Mouse (Mus musculus) embryonic facial prominence, embryonic 11.5 days (tissue): ENCODE data around the gene Rbm20. TPM values are rescaled to one million over a fixed set of nuclear protein-coding genes. Genes with fewer than 3 reads are reported as not detected.

Experiments used
- ATAC-seq: fragments of 200-750 bp; cut with Nextera tagmentation; replicated peaks from 2 replicates; pipeline ENCODE4 v1.8.0; 2017; ENCODE audit warnings: low read depth; ENCODE audit not compliant: insufficient number of reproducible peaks, low FRiP score, low TSS enrichment
- DNase-seq: peaks from one replicate; pipeline ENCODE4 v3.0.0-alpha.2; 2015; ENCODE audit warnings: low spot score
- H3K27ac ChIP-seq: fragments of 300-500 bp; sonication (generic); replicated peaks from 2 replicates; pipeline ENCODE4 v1.5.1; 2014; ENCODE audit warnings: mild to moderate bottlenecking, low read depth, low read length, control low read depth
- H3K27me3 ChIP-seq: fragments of 300-500 bp; sonication (generic); 2 replicates; pipeline ENCODE4 v1.6.1; 2014; ENCODE audit warnings: mild to moderate bottlenecking, low read length, moderate library complexity, mixed read lengths; ENCODE audit not compliant: control insufficient read depth, insufficient read depth
- H3K36me3 ChIP-seq: fragments of 300-500 bp; sonication (generic); replicated peaks from 2 replicates; pipeline ENCODE4 v1.6.1; 2014; ENCODE audit warnings: low read depth, mild to moderate bottlenecking, low read length, moderate library complexity, mixed read lengths; ENCODE audit not compliant: control insufficient read depth, insufficient read depth
- H3K4me1 ChIP-seq: fragments of 300-500 bp; sonication (generic); 2 replicates; pipeline ENCODE4 v1.6.1; 2014; ENCODE audit warnings: low read length, mixed read lengths; ENCODE audit not compliant: control insufficient read depth, insufficient read depth
- H3K4me2 ChIP-seq: fragments of 300-500 bp; sonication (generic); 2 replicates; pipeline ENCODE4 v1.6.1; 2014; ENCODE audit warnings: low read depth, mild to moderate bottlenecking, control low read depth, low read length, moderate library complexity
- H3K4me3 ChIP-seq: fragments of 300-500 bp; sonication (generic); 2 replicates; pipeline ENCODE4 v1.5.1; 2014; ENCODE audit warnings: low read depth, low read length, control low read depth
- H3K9ac ChIP-seq: fragments of 300-500 bp; sonication (generic); replicated peaks from 2 replicates; pipeline ENCODE4 v1.6.1; 2014; ENCODE audit warnings: mild to moderate bottlenecking, control low read depth, low read length
- H3K9me3 ChIP-seq: fragments of 300-500 bp; sonication (generic); replicated peaks from 2 replicates; pipeline ENCODE4 v1.6.1; 2016; ENCODE audit warnings: mild to moderate bottlenecking, low read length, inconsistent platforms, mixed read lengths; ENCODE audit not compliant: control insufficient read depth
- WGBS: fragments of 180-500 bp; shearing (Covaris S2); extraction: QIAGEN DNeasy Blood & Tissue Kit; methylation state at CpG from one replicate; pipeline ENCODE4 v1.1.7; 2014; 5-methylcytosine and 5-hydroxymethylcytosine counted together
- polyA plus RNA-seq: library from polyadenylated mRNA; unstranded; fragments of >200 nt; fragmentation: Nextera tagmentation; extraction: Ambion mirVana; gene quantifications from 2 replicates; pipeline ENCODE4 v1.2.1, GENCODE M21; 2014

Gene Rbm20
- polyA plus RNA-seq, 1 experiment from 2014 or later, result 1.1 TPM

DNA sequence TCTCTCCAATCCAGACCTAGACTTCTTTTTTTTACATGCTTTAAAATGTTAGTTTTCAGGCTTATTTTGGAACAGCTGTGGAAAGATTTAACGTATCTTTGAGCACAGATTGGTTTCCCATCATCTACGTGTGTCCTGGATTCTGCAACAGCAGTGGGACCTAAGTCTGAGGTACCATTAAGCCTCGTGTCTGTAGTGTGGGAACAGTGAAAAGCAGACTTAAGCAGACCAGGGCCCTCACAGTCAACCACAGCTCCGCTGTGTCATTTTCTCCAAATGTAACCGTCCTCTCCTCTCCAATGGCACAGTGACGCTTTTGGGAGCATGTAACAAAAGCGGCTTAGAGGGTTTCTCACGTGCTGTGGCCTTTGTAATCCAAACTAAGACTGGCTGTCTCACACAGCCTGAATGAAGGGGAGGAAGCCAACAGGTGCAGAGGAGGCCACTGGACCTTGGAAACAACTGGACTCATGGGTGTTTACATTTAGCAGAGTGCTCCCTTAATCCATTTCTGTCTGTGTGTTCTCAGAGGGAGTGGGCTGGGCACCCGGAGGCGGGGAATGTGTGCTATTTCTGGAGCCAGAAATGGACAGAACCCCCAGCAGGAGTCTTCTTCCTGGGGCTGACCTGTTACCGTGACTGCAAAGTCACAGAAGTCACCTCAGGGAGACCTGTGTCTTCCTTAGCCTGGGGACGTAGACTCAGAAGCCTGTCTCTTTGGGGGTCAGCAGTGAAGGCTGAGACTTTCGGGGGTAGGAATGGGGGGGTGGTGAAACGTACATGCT, 15.0 kb upstream of the Rbm20 start:
- H3K27ac ChIP-seq, result no peak overlapping the region
- no peak for DNase-seq
- WGBS, result 49% methylated on average over 14 of the region's 14 CpGs
- ATAC-seq, result no peak
- H3K4me2 ChIP-seq, result no peak overlapping the region
- no peaks in the 10 kb centered on the region for H3K9me3 ChIP-seq
- no peaks in the 10 kb centered on the region for H3K4me1 ChIP-seq
- H3K4me3 ChIP-seq, result no peak overlapping the region
- no peaks in the 10 kb centered on the region for H3K36me3 ChIP-seq
- H3K9ac ChIP-seq, result no peak overlapping the region
- H3K27me3 ChIP-seq, result no peaks in the 10 kb centered on the region

DNA sequence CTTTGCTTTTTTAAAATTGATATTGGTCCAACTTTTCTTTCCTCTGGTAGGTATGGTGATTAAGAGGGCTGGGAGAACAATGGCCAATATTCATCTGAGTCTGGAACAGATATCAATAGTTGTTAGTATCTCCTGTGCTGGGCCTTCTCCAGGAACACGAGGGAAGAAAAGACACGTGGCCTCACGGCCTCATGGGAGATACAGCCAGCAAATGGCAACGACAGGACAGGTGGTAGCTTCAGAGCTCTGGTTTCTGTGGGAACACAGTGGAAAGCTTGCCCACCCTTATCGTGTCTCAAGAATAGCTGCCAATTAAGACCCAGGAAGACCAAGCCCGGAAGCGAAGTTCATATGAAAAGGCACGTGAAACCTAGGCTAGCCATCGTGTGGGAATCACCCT, 12.3 kb upstream of the Rbm20 start:
- no peak overlapping the region for H3K9ac ChIP-seq
- WGBS, result 89% methylated on average over 9 of the region's 9 CpGs
- no peaks in the 10 kb centered on the region for H3K36me3 ChIP-seq
- H3K9me3 ChIP-seq, result no peaks in the 10 kb centered on the region
- H3K4me2 ChIP-seq, result no peak overlapping the region
- ATAC-seq (no peak), DNase-seq (no peak)
- no peaks in the 10 kb centered on the region for H3K4me1 ChIP-seq
- H3K27me3 ChIP-seq, result no peaks in the 10 kb centered on the region
- H3K4me3 ChIP-seq, result no peak overlapping the region
- H3K27ac ChIP-seq, result no peak overlapping the region

DNA sequence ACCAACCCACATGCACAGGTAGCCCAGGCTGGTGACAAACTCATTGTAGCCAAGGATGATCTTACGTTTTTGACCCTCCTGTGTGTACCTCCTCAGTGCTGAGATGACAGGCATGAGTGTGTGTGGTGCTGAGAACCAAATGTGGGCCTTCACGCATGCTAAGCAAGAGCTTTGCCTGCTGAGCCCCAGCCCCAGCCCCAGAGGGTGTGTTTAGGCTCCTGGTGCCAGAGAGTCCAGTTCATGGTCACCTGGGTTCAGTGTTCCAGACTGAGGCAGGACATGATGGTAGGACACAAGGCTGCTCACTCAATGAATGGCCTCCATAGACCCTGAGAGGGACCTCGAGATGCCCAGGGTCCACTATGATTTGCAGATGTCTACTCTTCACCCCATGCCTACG, 11.7 kb upstream of the Rbm20 start:
- no peaks in the 10 kb centered on the region for H3K36me3 ChIP-seq
- DNase-seq (no peak), ATAC-seq (no peak)
- no peak overlapping the region for H3K4me2 ChIP-seq
- no peak overlapping the region for H3K27ac ChIP-seq
- 0 out of 2 replicates have a peak, but pooled peaks cover 3% of the 10 kb centered on the region for H3K4me1 ChIP-seq
- H3K4me3 ChIP-seq, result no peak overlapping the region
- WGBS, result 90% methylated on average over 4 of the region's 4 CpGs
- H3K27me3 ChIP-seq, result no peaks in the 10 kb centered on the region
- no peaks in the 10 kb centered on the region for H3K9me3 ChIP-seq
- H3K9ac ChIP-seq, result no peak overlapping the region

DNA sequence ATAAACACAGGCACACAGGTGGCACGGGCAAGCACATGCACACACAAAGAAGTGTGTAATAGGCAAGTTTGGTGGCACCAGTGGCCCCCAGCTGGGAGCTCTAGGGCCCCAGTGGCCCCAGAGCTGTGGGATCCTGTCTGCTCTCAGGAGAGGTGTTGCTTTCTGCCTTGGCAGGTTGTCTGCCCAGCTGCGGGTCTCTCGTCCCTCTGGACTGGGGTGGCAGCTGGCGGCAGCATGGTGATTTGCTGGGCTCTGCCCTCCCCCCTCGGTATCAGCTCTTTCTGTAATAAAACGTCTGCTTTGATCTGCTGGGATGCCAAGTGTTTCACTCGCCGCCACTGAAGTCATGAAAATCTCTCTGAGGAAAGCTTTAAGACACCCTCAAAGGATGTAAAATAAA, 10.4 kb upstream of the Rbm20 start:
- Histone ChIP-seq H3K4me2 (no peak overlapping the region), H3K4me3 (no peak overlapping the region), H3K4me1 (0 out of 2 replicates have a peak, but pooled peaks cover 6% of the 10 kb centered on the region), H3K27ac (no peak overlapping the region), H3K9ac (no peak overlapping the region), H3K9me3 (no peaks in the 10 kb centered on the region), H3K36me3 (no peaks in the 10 kb centered on the region), H3K27me3 (no peaks in the 10 kb centered on the region)
- no peak for DNase-seq
- ATAC-seq, result no peak
- 62% methylated on average over 8 of the region's 8 CpGs for WGBS

DNA sequence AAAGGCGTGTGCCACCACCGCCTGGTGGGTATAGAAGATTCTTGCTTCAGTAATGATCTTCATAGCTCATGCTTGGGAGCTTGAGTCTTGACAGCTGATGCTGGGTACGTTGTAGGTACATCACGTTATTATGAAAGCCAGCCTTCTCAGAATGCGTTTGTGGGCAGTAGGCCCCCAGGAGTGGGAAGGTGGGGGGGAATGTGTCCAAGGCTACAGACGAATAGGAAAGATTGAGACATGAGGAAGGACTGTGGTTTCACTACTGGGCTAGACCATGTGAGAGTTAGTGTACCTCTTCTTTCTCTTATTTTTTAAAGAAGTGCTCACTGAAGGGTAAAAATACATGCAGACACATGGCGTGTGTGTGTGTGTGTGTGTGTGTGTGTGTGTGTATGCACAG, 8.3 kb upstream of the Rbm20 start:
- H3K4me1 ChIP-seq, result 0 out of 2 replicates have a peak, but pooled peaks cover 6% of the 10 kb centered on the region
- H3K27ac ChIP-seq, result no peak overlapping the region
- WGBS, result 92% methylated on average over 7 of the region's 7 CpGs
- no peak overlapping the region for H3K9ac ChIP-seq
- H3K4me2 ChIP-seq, result no peak overlapping the region
- no peak for ATAC-seq
- DNase-seq, result no peak
- no peak overlapping the region for H3K4me3 ChIP-seq
- no peaks in the 10 kb centered on the region for H3K9me3 ChIP-seq
- no peaks in the 10 kb centered on the region for H3K27me3 ChIP-seq
- no peaks in the 10 kb centered on the region for H3K36me3 ChIP-seq

DNA sequence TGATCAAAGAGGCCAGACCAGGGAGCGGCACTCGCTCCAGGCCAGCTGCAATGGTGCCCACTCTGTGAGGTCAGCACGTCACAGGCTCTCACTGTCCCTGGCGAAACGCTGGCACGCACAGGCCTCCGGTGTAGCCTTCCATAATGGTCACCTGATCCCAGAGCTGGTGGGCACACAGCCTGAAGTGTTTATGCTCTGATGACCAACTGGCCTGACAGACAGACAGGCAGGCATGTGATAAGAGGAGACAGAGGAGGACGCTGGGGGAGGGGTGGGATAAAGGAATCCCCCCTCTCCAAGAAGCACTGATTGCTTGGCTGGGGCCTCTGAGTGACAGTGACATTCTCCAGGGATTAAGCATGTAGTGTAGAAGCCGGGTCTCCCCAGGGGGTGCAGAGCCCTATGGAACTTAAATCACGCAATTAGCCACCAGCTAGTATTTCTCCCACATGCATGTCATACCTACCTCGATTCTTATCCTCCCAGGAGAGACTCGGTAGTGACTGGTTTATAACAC, 6.4 kb upstream of the Rbm20 start:
- no peaks in the 10 kb centered on the region for H3K36me3 ChIP-seq
- H3K4me2 ChIP-seq, result no peak overlapping the region; the same call in 1 of the 2 replicates
- H3K4me1 ChIP-seq, result 0 out of 2 replicates have a peak, but pooled peaks cover 6% of the 10 kb centered on the region
- H3K27ac ChIP-seq, result no peak overlapping the region
- 29% methylated on average over 12 of the region's 12 CpGs for WGBS
- no peak overlapping the region for H3K4me3 ChIP-seq
- H3K27me3 ChIP-seq, result peaks cover 12% of the 10 kb centered on the region
- ATAC-seq (0 out of 2 replicates have a peak, but pooled peaks have one; percentile 51), DNase-seq (no peak)
- H3K9me3 ChIP-seq, result no peaks in the 10 kb centered on the region
- no peak overlapping the region; the same call in 1 of the 2 replicates for H3K9ac ChIP-seq

DNA sequence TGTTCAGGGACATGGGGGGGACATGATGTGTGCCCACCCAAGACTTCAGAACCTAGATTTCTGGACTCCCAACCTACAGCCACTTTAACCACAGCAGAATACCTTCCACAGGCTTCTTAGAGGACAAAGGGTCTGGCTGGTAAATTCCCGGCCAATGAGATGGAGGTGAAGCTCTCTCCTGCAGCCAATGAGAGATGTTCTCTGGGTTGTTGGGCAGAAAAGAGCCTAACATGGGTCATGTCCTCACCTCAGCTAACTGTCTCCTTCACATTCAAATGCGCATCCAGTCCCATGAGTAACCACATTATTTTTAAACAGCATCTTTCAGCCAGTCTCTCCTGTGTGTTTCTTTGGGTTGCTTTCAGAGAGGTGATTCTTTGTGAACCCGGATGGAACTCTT, 5.7 kb upstream of the Rbm20 start:
- Histone ChIP-seq H3K27me3 (peaks cover 17% of the 10 kb centered on the region), H3K4me2 (no peak overlapping the region), H3K27ac (no peak overlapping the region), H3K36me3 (no peaks in the 10 kb centered on the region), H3K4me3 (no peak overlapping the region), H3K9me3 (no peaks in the 10 kb centered on the region), H3K4me1 (0 out of 2 replicates have a peak, but pooled peaks cover 8% of the 10 kb centered on the region), H3K9ac (no peak overlapping the region)
- 51% methylated on average over 3 of the region's 3 CpGs for WGBS
- no peak for ATAC-seq
- DNase-seq, result no peak
